Mouse (Mus musculus) G1E (cell line): Measurements from ENCODE around the gene Rpl7a.

ENCODE experiments used
- CTCF ChIP-seq: IDR thresholded peaks from 2 replicates; pipeline ENCODE4 v1.5.1; 2012; ENCODE audit warnings: low read depth, low read length, inconsistent platforms, mixed read lengths
- GATA1 ChIP-seq: IDR thresholded peaks from 2 replicates; pipeline ENCODE4 v1.6.1; 2012; ENCODE audit warnings: borderline replicate concordance, low read length, inconsistent platforms, mixed read lengths
- GATA2 ChIP-seq: IDR thresholded peaks from 2 replicates; pipeline ENCODE4 v1.6.1; 2012; ENCODE audit warnings: low read depth, low read length, inconsistent platforms, borderline replicate concordance
- POLR2AphosphoS5 ChIP-seq: IDR thresholded peaks from 2 replicates; pipeline ENCODE4 v1.6.1; 2012; ENCODE audit warnings: low read depth, low read length, inconsistent platforms; ENCODE audit not compliant: insufficient replicate concordance
- TAL1 ChIP-seq: conservative IDR thresholded peaks from 2 replicates; pipeline ENCODE4 v1.6.1; 2012; ENCODE audit warnings: low read depth, low read length, inconsistent platforms, mixed read lengths

DNA sequence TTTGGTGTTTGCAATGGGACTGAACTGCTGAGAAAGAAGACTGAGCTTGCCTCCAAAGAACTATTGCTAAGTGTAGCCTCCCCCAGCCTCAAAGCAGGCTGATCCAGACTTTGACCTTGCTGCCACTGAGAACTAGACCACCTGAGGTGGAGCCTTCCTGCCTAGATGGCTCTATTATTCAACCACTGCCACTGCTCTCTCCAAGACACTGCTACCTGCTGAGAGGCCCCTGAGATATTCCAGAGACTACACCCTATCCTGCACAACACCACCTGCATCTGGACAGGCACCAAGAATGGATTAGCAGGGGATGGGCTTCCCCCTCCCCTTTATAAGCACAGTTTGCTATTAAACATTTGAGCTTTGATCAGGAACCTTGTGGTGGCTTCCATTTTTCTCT is 32.0 kb upstream of the Rpl7a start:
- TF ChIP-seq CTCF (no peak), GATA1 (no peak), TAL1 (no peak), POLR2AphosphoS5 (no peak), GATA2 (no peak)
